Mouse (Mus musculus): ENCODE results near the gene Nrip2. TPM values are rescaled to one million over a fixed set of nuclear protein-coding genes. Genes with fewer than 3 reads are reported as not detected.

Nrip2 gene
- polyA plus RNA-seq, 1 experiment from 2014 or later = 1.9 TPM

GRCm38 (mm10) chr6:128424269-128425019 is 25.3 kb downstream of the Nrip2 start, which contains the start of gene Itfg2:
TSS of gene Itfg2 (minus strand) at chr6:128424931.
- Histone ChIP-seq H3K27ac (ENCODE audit: low read depth, low read length) (peak within 1 kb of the TSS; percentile 93), H3K4me1 (ENCODE audit: control insufficient read depth, insufficient read depth, low read length) (no peaks in the 10 kb centered on the region; the same call in 1 of the 2 replicates), H3K4me2 (ENCODE audit: low read depth) (peak within 1 kb of the TSS; percentile 61), H3K27me3 (ENCODE audit: control insufficient read depth, insufficient read depth, low read length) (no peaks in the 10 kb centered on the region), H3K9ac (ENCODE audit: low read length) (peak within 1 kb of the TSS; percentile 85), H3K36me3 (ENCODE audit: control insufficient read depth, insufficient read depth, low read length) (peaks cover 2% of the 10 kb centered on the region; the same call in 1 of the 2 replicates), H3K4me3 (ENCODE audit: low read depth, low read length) (peak within 1 kb of the TSS; percentile 67), H3K9me3 (ENCODE audit: control insufficient read depth, low read length) (no peaks in the 10 kb centered on the region)
- WGBS = under 1% methylated on average over 42 of the region's 42 CpGs
- ATAC-seq (ENCODE audit: insufficient read depth, low FRiP score, low TSS enrichment) (peak; percentile 92), DNase-seq (ENCODE audit: low spot score) (peak; percentile 96)

- WGBS = 21% methylated on average over 9 of the region's 9 CpGs
- ATAC-seq (ENCODE audit: insufficient read depth, low FRiP score, low TSS enrichment) (peak; percentile 8; the same call in 1 of the 2 replicates), DNase-seq (ENCODE audit: low spot score) (no peak)
- Histone ChIP-seq H3K9ac (ENCODE audit: low read length) (peak overlapping the region; percentile 85), H3K27me3 (ENCODE audit: control insufficient read depth, insufficient read depth, low read length) (no peaks in the 10 kb centered on the region), H3K27ac (ENCODE audit: low read depth, low read length) (peak overlapping the region; percentile 93; the same call in 1 of the 2 replicates), H3K36me3 (ENCODE audit: control insufficient read depth, insufficient read depth, low read length) (peaks cover 5% of the 10 kb centered on the region; the same call in 1 of the 2 replicates), H3K4me3 (ENCODE audit: low read depth, low read length) (peak overlapping the region; percentile 67), H3K4me1 (ENCODE audit: control insufficient read depth, insufficient read depth, low read length) (no peaks in the 10 kb centered on the region; the same call in 1 of the 2 replicates), H3K4me2 (ENCODE audit: low read depth) (peak overlapping the region; percentile 61), H3K9me3 (ENCODE audit: control insufficient read depth, low read length) (no peaks in the 10 kb centered on the region)
Observed at GRCm38 (mm10) chr6:128425046-128425445, 25.9 kb downstream of the Nrip2 start.

- Histone ChIP-seq H3K4me3 (ENCODE audit: low read depth, low read length) (no peak overlapping the region), H3K36me3 (ENCODE audit: control insufficient read depth, insufficient read depth, low read length) (peaks cover 23% of the 10 kb centered on the region), H3K4me1 (ENCODE audit: control insufficient read depth, insufficient read depth, low read length) (no peaks in the 10 kb centered on the region; the same call in 1 of the 2 replicates), H3K27ac (ENCODE audit: low read depth, low read length) (no peak overlapping the region), H3K27me3 (ENCODE audit: control insufficient read depth, insufficient read depth, low read length) (no peaks in the 10 kb centered on the region), H3K9ac (ENCODE audit: low read length) (no peak overlapping the region), H3K9me3 (ENCODE audit: control insufficient read depth, low read length) (no peaks in the 10 kb centered on the region), H3K4me2 (ENCODE audit: low read depth) (no peak overlapping the region)
- no peak for ATAC-seq (ENCODE audit: insufficient read depth, low FRiP score, low TSS enrichment)
- 91% methylated on average over 5 of the region's 5 CpGs for WGBS
- DNase-seq (ENCODE audit: low spot score) = no peak
Observed at GRCm38 (mm10) chr6:128427571-128427970, 28.5 kb downstream of the Nrip2 start.

GRCm38 (mm10) chr6:128429300-128429699 is 30.2 kb downstream of the Nrip2 start:
- no peak overlapping the region for H3K4me2 ChIP-seq (ENCODE audit: low read depth)
- H3K9me3 ChIP-seq (ENCODE audit: control insufficient read depth, low read length) = no peaks in the 10 kb centered on the region
- H3K9ac ChIP-seq (ENCODE audit: low read length) = no peak overlapping the region
- no peak overlapping the region for H3K27ac ChIP-seq (ENCODE audit: low read depth, low read length)
- no peak for ATAC-seq (ENCODE audit: insufficient read depth, low FRiP score, low TSS enrichment)
- no peaks in the 10 kb centered on the region for H3K27me3 ChIP-seq (ENCODE audit: control insufficient read depth, insufficient read depth, low read length)
- peaks cover 31% of the 10 kb centered on the region for H3K36me3 ChIP-seq (ENCODE audit: control insufficient read depth, insufficient read depth, low read length)
- H3K4me3 ChIP-seq (ENCODE audit: low read depth, low read length) = no peak overlapping the region
- WGBS = 98% methylated on average over 2 of the region's 2 CpGs
- H3K4me1 ChIP-seq (ENCODE audit: control insufficient read depth, insufficient read depth, low read length) = no peaks in the 10 kb centered on the region
- no peak for DNase-seq (ENCODE audit: low spot score)

GRCm38 (mm10) chr6:128429826-128430225 is 30.7 kb downstream of the Nrip2 start:
- Histone ChIP-seq H3K4me3 (ENCODE audit: low read depth, low read length) (no peak overlapping the region), H3K27me3 (ENCODE audit: control insufficient read depth, insufficient read depth, low read length) (no peaks in the 10 kb centered on the region), H3K4me1 (ENCODE audit: control insufficient read depth, insufficient read depth, low read length) (no peaks in the 10 kb centered on the region), H3K36me3 (ENCODE audit: control insufficient read depth, insufficient read depth, low read length) (peaks cover 32% of the 10 kb centered on the region), H3K27ac (ENCODE audit: low read depth, low read length) (no peak overlapping the region), H3K4me2 (ENCODE audit: low read depth) (no peak overlapping the region), H3K9me3 (ENCODE audit: control insufficient read depth, low read length) (no peaks in the 10 kb centered on the region), H3K9ac (ENCODE audit: low read length) (no peak overlapping the region)
- DNase-seq (ENCODE audit: low spot score) = no peak
- 90% methylated on average over 6 of the region's 6 CpGs for WGBS
- ATAC-seq (ENCODE audit: insufficient read depth, low FRiP score, low TSS enrichment) = no peak

GRCm38 (mm10) chr6:128432356-128432915 is 33.3 kb downstream of the Nrip2 start:
- no peaks in the 10 kb centered on the region for H3K27me3 ChIP-seq (ENCODE audit: control insufficient read depth, insufficient read depth, low read length)
- H3K27ac ChIP-seq (ENCODE audit: low read depth, low read length) = no peak overlapping the region
- no peak for DNase-seq (ENCODE audit: low spot score)
- WGBS = 91% methylated on average over 13 of the region's 13 CpGs
- H3K36me3 ChIP-seq (ENCODE audit: control insufficient read depth, insufficient read depth, low read length) = peaks cover 41% of the 10 kb centered on the region
- no peaks in the 10 kb centered on the region for H3K9me3 ChIP-seq (ENCODE audit: control insufficient read depth, low read length)
- H3K9ac ChIP-seq (ENCODE audit: low read length) = no peak overlapping the region
- H3K4me3 ChIP-seq (ENCODE audit: low read depth, low read length) = no peak overlapping the region
- ATAC-seq (ENCODE audit: insufficient read depth, low FRiP score, low TSS enrichment) = no peak
- no peak overlapping the region for H3K4me2 ChIP-seq (ENCODE audit: low read depth)
- H3K4me1 ChIP-seq (ENCODE audit: control insufficient read depth, insufficient read depth, low read length) = peaks cover 8% of the 10 kb centered on the region; the same call in 1 of the 2 replicates

GRCm38 (mm10) chr6:128433566-128433965 is 34.5 kb downstream of the Nrip2 start:
- no peak for ATAC-seq (ENCODE audit: insufficient read depth, low FRiP score, low TSS enrichment)

GRCm38 (mm10) chr6:128435474-128435873 is 36.4 kb downstream of the Nrip2 start:
- Histone ChIP-seq H3K4me1 (ENCODE audit: control insufficient read depth, insufficient read depth, low read length) (peaks cover 10% of the 10 kb centered on the region; the same call in 1 of the 2 replicates), H3K9ac (ENCODE audit: low read length) (no peak overlapping the region), H3K4me2 (ENCODE audit: low read depth) (no peak overlapping the region), H3K27ac (ENCODE audit: low read depth, low read length) (no peak overlapping the region), H3K9me3 (ENCODE audit: control insufficient read depth, low read length) (no peaks in the 10 kb centered on the region), H3K4me3 (ENCODE audit: low read depth, low read length) (no peak overlapping the region), H3K36me3 (ENCODE audit: control insufficient read depth, insufficient read depth, low read length) (peaks cover 34% of the 10 kb centered on the region), H3K27me3 (ENCODE audit: control insufficient read depth, insufficient read depth, low read length) (no peaks in the 10 kb centered on the region)
- ATAC-seq (ENCODE audit: insufficient read depth, low FRiP score, low TSS enrichment) (no peak), DNase-seq (ENCODE audit: low spot score) (no peak)
- 91% methylated on average over 5 of the region's 5 CpGs for WGBS

More at GRCm38 (mm10) chr6:128433566-128433965, 34.5 kb downstream of the Nrip2 start:
- Histone ChIP-seq H3K36me3 (ENCODE audit: control insufficient read depth, insufficient read depth, low read length) (peaks cover 41% of the 10 kb centered on the region), H3K27ac (ENCODE audit: low read depth, low read length) (no peak overlapping the region), H3K9ac (ENCODE audit: low read length) (no peak overlapping the region), H3K4me1 (ENCODE audit: control insufficient read depth, insufficient read depth, low read length) (peaks cover 8% of the 10 kb centered on the region; the same call in 1 of the 2 replicates), H3K27me3 (ENCODE audit: control insufficient read depth, insufficient read depth, low read length) (no peaks in the 10 kb centered on the region), H3K4me3 (ENCODE audit: low read depth, low read length) (no peak overlapping the region), H3K4me2 (ENCODE audit: low read depth) (no peak overlapping the region), H3K9me3 (ENCODE audit: control insufficient read depth, low read length) (no peaks in the 10 kb centered on the region)
- WGBS = 95% methylated on average over 13 of the region's 13 CpGs
- DNase-seq (ENCODE audit: low spot score) = no peak
